Mouse (Mus musculus): ENCODE measurements at regions not wholly inside any gene's neighbourhood (a gene's known extent, or its start where the extent isn't known, plus 50 kb on each side); places are given as distances from the start of the nearest gene placed in this dataset.

GRCm38 (mm10) chr13:84068365-84068764 is 153.7 kb upstream of the Tmem161b start:
- DNase-seq = no peak
- ATAC-seq = no peak
- Histone ChIP-seq H3K4me3 (ENCODE audit: low read depth, low read length) (no peak overlapping the region), H3K36me3 (ENCODE audit: insufficient read depth) (no peaks in the 10 kb centered on the region), H3K9ac (no peak overlapping the region), H3K4me1 (ENCODE audit: insufficient read depth) (peaks cover 21% of the 10 kb centered on the region), H3K27ac (ENCODE audit: low read depth, low read length) (peak overlapping the region; percentile 51; the same call in 1 of the 2 replicates), H3K4me2 (ENCODE audit: low read depth) (no peak overlapping the region), H3K9me3 (ENCODE audit: low read length) (no peaks in the 10 kb centered on the region), H3K27me3 (ENCODE audit: insufficient read depth, low read length) (no peaks in the 10 kb centered on the region)
- no peak for TF ChIP-seq CTCF (IDR thresholded peaks at IDR 0.05; ENCODE audit: low read depth)
- 63% methylated on average over 1 of the region's 1 CpGs for WGBS

MicroRNAs in the stretch of these regions (microRNA counts, 519-probe panel; counts per million panel counts)
- microRNA mmu-miR-9 = 10,031 counts per million, percentile 100 among the panel's probes with 10 or more counts

Small RNA genes in the stretch of these regions (microRNA-seq; reads per million reads assigned to microRNA genes)
- gene Mir9-2 = 1.5 to 3.1 reads per million in 2 experiments

Measured in forebrain, postnatal 0 days (tissue).